Mouse (Mus musculus): ENCODE data around the gene Fezf2. TPM values are rescaled to one million over a fixed set of nuclear protein-coding genes. Genes with fewer than 3 reads are reported as not detected.

The Fezf2 gene
- polyA plus RNA-seq, 1 experiment from 2014 or later = not detected

GRCm38 (mm10) chr14:12344061-12344745 is 3.8 kb downstream of the Fezf2 start:
- H3K27me3 ChIP-seq (ENCODE audit: control insufficient read depth, insufficient read depth, low read depth, low read length) = peaks cover 98% of the 10 kb centered on the region
- H3K4me2 ChIP-seq (ENCODE audit: low read depth, low read length) = no peak overlapping the region
- H3K4me1 ChIP-seq (replicated peaks; ENCODE audit: control insufficient read depth, insufficient read depth, low read length) = no peaks in the 10 kb centered on the region; the same call in 1 of the 2 replicates
- no peak for ATAC-seq (ENCODE audit: low read depth)
- no peak overlapping the region for H3K9ac ChIP-seq (ENCODE audit: low read length)
- H3K9me3 ChIP-seq (ENCODE audit: control insufficient read depth, low read length) = no peaks in the 10 kb centered on the region
- H3K4me3 ChIP-seq (ENCODE audit: low read length) = no peak overlapping the region
- H3K27ac ChIP-seq (ENCODE audit: low read length) = no peak overlapping the region
- H3K36me3 ChIP-seq (ENCODE audit: control insufficient read depth, insufficient read depth, low read length) = no peaks in the 10 kb centered on the region
- WGBS = 3% methylated on average over 24 of the region's 24 CpGs

GRCm38 (mm10) chr14:12343451-12343941 is 4.5 kb downstream of the Fezf2 start:
- Histone ChIP-seq H3K4me1 (replicated peaks; ENCODE audit: control insufficient read depth, insufficient read depth, low read length) (no peaks in the 10 kb centered on the region; the same call in 1 of the 2 replicates), H3K4me3 (ENCODE audit: low read length) (no peak overlapping the region), H3K9ac (ENCODE audit: low read length) (no peak overlapping the region), H3K27me3 (ENCODE audit: control insufficient read depth, insufficient read depth, low read depth, low read length) (peaks cover 95% of the 10 kb centered on the region), H3K36me3 (ENCODE audit: control insufficient read depth, insufficient read depth, low read length) (no peaks in the 10 kb centered on the region), H3K27ac (ENCODE audit: low read length) (no peak overlapping the region), H3K9me3 (ENCODE audit: control insufficient read depth, low read length) (no peaks in the 10 kb centered on the region), H3K4me2 (ENCODE audit: low read depth, low read length) (no peak overlapping the region)
- WGBS = 3% methylated on average over 20 of the region's 20 CpGs
- no peak for ATAC-seq (ENCODE audit: low read depth)

- no peaks in the 10 kb centered on the region for H3K9me3 ChIP-seq (ENCODE audit: control insufficient read depth, low read length)
Observed at GRCm38 (mm10) chr14:12342458-12343131, 5.4 kb downstream of the Fezf2 start.

DNA sequence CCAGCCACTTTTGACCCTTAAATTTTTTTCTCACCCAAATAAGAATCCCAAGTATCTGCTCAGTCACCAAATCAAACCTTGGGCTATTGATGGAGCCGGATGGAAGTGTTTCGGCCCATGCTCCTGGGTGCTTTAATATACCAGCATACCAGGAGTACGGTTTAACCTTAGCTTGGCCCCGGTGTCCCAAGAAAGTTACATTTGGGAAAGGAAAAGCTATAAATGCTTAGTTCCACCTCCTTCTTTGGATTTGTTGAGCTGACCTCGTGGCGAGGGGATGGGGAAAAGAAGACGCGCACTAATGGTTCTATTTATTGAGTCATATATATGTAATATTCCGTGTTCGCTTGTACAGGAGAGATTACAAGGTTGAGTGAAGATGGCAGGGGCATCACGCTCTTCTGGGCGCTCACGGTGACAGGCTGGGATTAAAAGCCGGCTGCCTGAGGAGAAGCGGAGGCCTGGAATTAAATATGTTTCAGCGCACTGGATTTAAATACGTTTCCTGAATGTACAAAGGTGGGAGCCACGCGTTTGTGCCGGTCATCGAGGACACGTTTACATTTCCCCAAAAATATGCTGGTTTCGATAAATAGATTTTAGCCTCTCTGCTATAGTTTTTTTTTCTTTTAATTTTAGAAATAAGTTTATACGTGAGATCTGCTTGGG is 6.1 kb downstream of the Fezf2 start:
- 4% methylated on average over 24 of the region's 24 CpGs for WGBS
- H3K9me3 ChIP-seq (ENCODE audit: control insufficient read depth, low read length) = no peaks in the 10 kb centered on the region
- no peaks in the 10 kb centered on the region; the same call in 1 of the 2 replicates for H3K4me1 ChIP-seq (replicated peaks; ENCODE audit: control insufficient read depth, insufficient read depth, low read length)
- H3K36me3 ChIP-seq (ENCODE audit: control insufficient read depth, insufficient read depth, low read length) = no peaks in the 10 kb centered on the region
- H3K4me3 ChIP-seq (ENCODE audit: low read length) = no peak overlapping the region
- peaks cover 96% of the 10 kb centered on the region for H3K27me3 ChIP-seq (ENCODE audit: control insufficient read depth, insufficient read depth, low read depth, low read length)
- H3K4me2 ChIP-seq (ENCODE audit: low read depth, low read length) = no peak overlapping the region
- no peak overlapping the region for H3K27ac ChIP-seq (ENCODE audit: low read length)
- no peak for ATAC-seq (ENCODE audit: low read depth)
- no peak overlapping the region for H3K9ac ChIP-seq (ENCODE audit: low read length)

More at GRCm38 (mm10) chr14:12342458-12343131, 5.4 kb downstream of the Fezf2 start:
- H3K4me2 ChIP-seq (ENCODE audit: low read depth, low read length) = no peak overlapping the region
- no peak overlapping the region for H3K4me3 ChIP-seq (ENCODE audit: low read length)
- no peaks in the 10 kb centered on the region for H3K36me3 ChIP-seq (ENCODE audit: control insufficient read depth, insufficient read depth, low read length)
- H3K27ac ChIP-seq (ENCODE audit: low read length) = no peak overlapping the region
- H3K27me3 ChIP-seq (ENCODE audit: control insufficient read depth, insufficient read depth, low read depth, low read length) = peaks cover 96% of the 10 kb centered on the region
- no peak for ATAC-seq (ENCODE audit: low read depth)
- H3K4me1 ChIP-seq (replicated peaks; ENCODE audit: control insufficient read depth, insufficient read depth, low read length) = no peaks in the 10 kb centered on the region; the same call in 1 of the 2 replicates
- no peak overlapping the region for H3K9ac ChIP-seq (ENCODE audit: low read length)
- 4% methylated on average over 23 of the region's 23 CpGs for WGBS

GRCm38 (mm10) chr14:12341075-12341788 is 6.8 kb downstream of the Fezf2 start:
- Histone ChIP-seq H3K36me3 (ENCODE audit: control insufficient read depth, insufficient read depth, low read length) (no peaks in the 10 kb centered on the region), H3K4me2 (ENCODE audit: low read depth, low read length) (0 out of 2 replicates have a peak overlapping the region, but pooled peaks have one; percentile 8), H3K27ac (ENCODE audit: low read length) (no peak overlapping the region), H3K4me1 (replicated peaks; ENCODE audit: control insufficient read depth, insufficient read depth, low read length) (no peaks in the 10 kb centered on the region; the same call in 1 of the 2 replicates), H3K9me3 (ENCODE audit: control insufficient read depth, low read length) (no peaks in the 10 kb centered on the region), H3K9ac (ENCODE audit: low read length) (no peak overlapping the region), H3K4me3 (ENCODE audit: low read length) (peak overlapping the region; percentile 22; the same call in 1 of the 2 replicates), H3K27me3 (ENCODE audit: control insufficient read depth, insufficient read depth, low read depth, low read length) (peaks cover 92% of the 10 kb centered on the region)
- under 1% methylated on average over 42 of the region's 42 CpGs for WGBS
- ATAC-seq (ENCODE audit: low read depth) = 0 out of 2 replicates have a peak, but pooled peaks have one; percentile 44

DNA sequence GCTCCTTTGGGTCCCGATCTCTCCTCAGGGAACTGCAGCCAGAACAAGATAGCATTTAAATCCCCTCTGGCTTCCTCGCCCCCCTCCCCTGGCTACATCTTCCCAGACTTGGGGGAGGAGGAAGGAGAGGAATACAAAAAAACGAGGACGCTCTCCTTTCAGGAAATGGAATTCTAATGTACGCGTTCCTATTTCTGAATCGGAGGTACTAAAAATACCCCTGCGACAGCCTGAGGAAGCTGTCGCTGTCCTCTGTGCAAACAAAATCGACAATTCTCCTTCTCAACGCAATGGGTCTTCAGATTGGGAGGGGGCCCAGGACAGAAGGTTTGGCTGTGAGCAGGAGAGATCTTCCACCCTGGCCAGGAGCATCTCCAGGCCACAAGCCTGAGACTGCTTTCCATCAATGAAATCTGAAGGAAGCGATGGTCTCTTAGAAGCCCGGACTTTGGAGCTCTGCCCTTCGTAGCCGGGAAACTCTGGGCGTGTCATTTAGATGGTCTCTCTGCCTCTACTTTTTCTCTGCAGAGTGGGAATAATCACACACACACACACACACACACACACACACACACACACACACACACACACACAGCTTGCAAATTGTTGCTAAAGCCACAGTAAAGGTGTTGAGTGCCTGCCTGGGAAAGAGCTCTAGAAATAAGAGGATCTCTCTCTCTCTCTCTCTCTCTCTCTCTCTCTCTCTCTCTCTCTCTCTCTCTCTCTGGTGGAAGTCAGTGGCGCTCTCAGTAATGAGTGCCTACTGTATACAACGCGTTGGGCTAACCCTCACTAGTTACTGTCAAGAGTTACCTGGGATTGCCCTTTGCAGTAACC is 7.5 kb downstream of the Fezf2 start:
- ATAC-seq (ENCODE audit: low read depth) = no peak
- Histone ChIP-seq H3K9me3 (ENCODE audit: control insufficient read depth, low read length) (no peaks in the 10 kb centered on the region), H3K27me3 (ENCODE audit: control insufficient read depth, insufficient read depth, low read depth, low read length) (peaks cover 91% of the 10 kb centered on the region), H3K36me3 (ENCODE audit: control insufficient read depth, insufficient read depth, low read length) (no peaks in the 10 kb centered on the region), H3K4me1 (replicated peaks; ENCODE audit: control insufficient read depth, insufficient read depth, low read length) (no peaks in the 10 kb centered on the region; the same call in 1 of the 2 replicates), H3K27ac (ENCODE audit: low read length) (no peak overlapping the region), H3K4me2 (ENCODE audit: low read depth, low read length) (no peak overlapping the region), H3K4me3 (ENCODE audit: low read length) (no peak overlapping the region), H3K9ac (ENCODE audit: low read length) (no peak overlapping the region)
- WGBS = under 1% methylated on average over 19 of the region's 19 CpGs

DNA sequence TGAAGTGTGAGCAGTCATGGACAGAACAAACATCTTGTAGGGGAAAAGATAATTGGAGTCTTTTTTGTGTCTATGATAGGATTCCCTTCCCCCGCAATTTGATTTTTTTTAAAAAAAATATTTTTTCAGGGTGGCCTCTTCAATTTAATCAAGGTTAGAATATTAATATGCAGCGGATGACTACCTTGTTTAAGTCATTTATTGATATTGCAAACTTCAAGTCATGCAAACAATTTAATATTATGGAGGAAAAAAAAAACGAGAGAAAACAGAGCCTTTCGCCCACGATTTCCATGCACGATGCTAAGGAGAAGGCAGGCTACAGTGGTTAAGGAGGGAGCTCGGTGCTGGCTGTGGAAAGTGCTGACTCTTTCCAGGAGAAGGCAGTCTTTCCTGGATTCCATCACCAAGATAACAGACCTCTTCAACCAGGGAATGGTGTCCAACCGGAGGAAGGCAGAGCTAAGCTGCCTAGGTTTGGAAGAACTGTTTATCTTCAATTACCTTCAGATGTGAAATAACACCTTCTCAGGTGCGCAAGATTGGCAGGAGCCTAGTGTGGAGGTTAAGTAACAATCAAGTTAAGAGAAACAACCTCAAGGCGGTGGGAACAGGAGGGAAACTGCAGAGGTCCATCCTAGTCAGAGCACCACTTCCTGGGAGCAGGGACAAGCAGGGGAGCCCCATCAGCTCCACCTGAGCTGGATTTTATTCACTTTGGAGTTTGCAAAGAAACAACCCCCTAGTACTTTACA is 9.0 kb downstream of the Fezf2 start:
- H3K9me3 ChIP-seq (ENCODE audit: control insufficient read depth, low read length) = no peaks in the 10 kb centered on the region
- ATAC-seq (ENCODE audit: low read depth) = no peak
- H3K9ac ChIP-seq (ENCODE audit: low read length) = no peak overlapping the region
- no peak overlapping the region for H3K27ac ChIP-seq (ENCODE audit: low read length)
- H3K4me3 ChIP-seq (ENCODE audit: low read length) = no peak overlapping the region
- no peaks in the 10 kb centered on the region for H3K36me3 ChIP-seq (ENCODE audit: control insufficient read depth, insufficient read depth, low read length)
- H3K4me1 ChIP-seq (replicated peaks; ENCODE audit: control insufficient read depth, insufficient read depth, low read length) = no peaks in the 10 kb centered on the region; the same call in 1 of the 2 replicates
- WGBS = 2% methylated on average over 10 of the region's 10 CpGs
- H3K4me2 ChIP-seq (ENCODE audit: low read depth, low read length) = no peak overlapping the region
- peaks cover 81% of the 10 kb centered on the region for H3K27me3 ChIP-seq (ENCODE audit: control insufficient read depth, insufficient read depth, low read depth, low read length)
